Mouse (Mus musculus) testis, adult 2 months (tissue): ENCODE measurements around the gene Ubox5.

ENCODE experiments used
- CTCF ChIP-seq: fragments of 200-500 bp; IDR thresholded peaks from 2 replicates; pipeline ENCODE4 v1.5.1; 2012; ENCODE audit warnings: low read depth, mild to moderate bottlenecking, inconsistent platforms, low read length, moderate library complexity; ENCODE audit not compliant: control insufficient read depth, insufficient read depth, insufficient replicate concordance
- POLR2A ChIP-seq: fragments of 200-500 bp; IDR thresholded peaks from 2 replicates; pipeline ENCODE4 v1.6.1; 2012; ENCODE audit warnings: low read depth, mild to moderate bottlenecking, inconsistent platforms, low read length, moderate library complexity; ENCODE audit not compliant: control insufficient read depth

DNA sequence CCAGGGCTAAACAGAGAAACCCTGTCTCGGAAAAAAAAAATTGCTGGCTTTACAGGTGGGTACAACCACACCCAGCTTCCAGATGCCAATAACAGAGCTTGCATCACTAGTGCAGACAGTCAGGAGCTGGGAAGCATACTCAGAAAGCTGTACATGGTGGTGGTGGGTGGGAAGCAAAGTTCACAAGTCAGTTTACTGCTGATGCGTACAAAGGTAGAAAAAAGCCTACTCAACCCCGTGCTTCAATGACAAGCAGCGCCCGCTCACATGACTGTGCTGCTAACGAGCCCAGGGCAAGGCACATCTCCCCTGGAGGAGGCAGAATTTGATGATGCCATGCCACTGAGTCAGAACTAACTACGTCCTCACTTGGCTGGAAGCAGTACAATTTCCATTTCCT is 10.9 kb downstream of the Ubox5 start:
- TF ChIP-seq CTCF (no peak), POLR2A (no peak)
